Mouse (Mus musculus): ENCODE measurements around the gene Nbeal2.

- no peak for TF ChIP-seq POLR2A (IDR thresholded peaks at IDR 0.05; ENCODE audit: low read depth, low read length)
- no peak for TF ChIP-seq CTCF (IDR thresholded peaks at IDR 0.05; ENCODE audit: borderline replicate concordance, insufficient read depth, low read length)
Observed at GRCm38 (mm10) chr9:110684100-110684831, 30.3 kb upstream of the Nbeal2 start.

Data from embryonic fibroblast, embryonic 13.5 days (primary cell).